Mouse (Mus musculus): ENCODE measurements at regions not wholly inside any gene's neighbourhood (a gene's known extent, or its start where the extent isn't known, plus 50 kb on each side); places are given as distances from the start of the nearest gene placed in this dataset.

DNA sequence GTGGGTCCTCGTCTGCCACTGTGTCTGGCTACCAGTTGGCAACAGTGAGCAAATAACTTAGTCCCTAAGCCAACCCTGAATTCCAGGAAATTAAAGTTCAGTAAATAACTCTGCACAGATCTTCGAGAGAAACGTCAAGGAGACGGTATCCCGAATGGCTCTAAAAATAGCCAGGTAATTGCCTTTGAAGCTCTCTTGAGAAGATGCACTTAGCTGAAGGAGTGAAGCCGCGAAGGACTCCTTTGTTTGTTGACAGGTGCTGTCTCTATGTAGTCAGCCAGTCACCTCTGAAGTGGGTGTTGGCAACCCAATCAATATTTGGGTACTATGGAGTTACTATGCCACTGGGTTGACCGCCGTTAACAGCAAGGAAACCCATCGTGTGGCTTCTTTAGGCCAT, 189.3 kb upstream of the Lrig1 start:
- no peak for TF ChIP-seq CTCF (IDR thresholded peaks at IDR 0.05; ENCODE audit: extremely low read depth, insufficient read depth, low read length)
- TF ChIP-seq POLR2A (IDR thresholded peaks at IDR 0.05; ENCODE audit: extremely low read depth, insufficient read depth, low read length): no peak

Measured in cortical plate, adult 2 months (tissue).